Mouse (Mus musculus) testis, adult 2 months (tissue): Measurements from ENCODE around the gene Hyal2. TPM values are rescaled to one million over a fixed set of nuclear protein-coding genes. Genes with fewer than 3 reads are reported as not detected.
"Not testable (repeated sequence)": the region's sequence is repeated elsewhere in the genome, so short reads cannot be mapped to it uniquely, and the experiment has no call there.

Experiments used
- H3K27ac ChIP-seq: fragments of 200-500 bp; 2 replicates; pipeline ENCODE4 v1.5.1; 2012; ENCODE audit warnings: low read depth, low read length; ENCODE audit not compliant: control insufficient read depth, insufficient read depth
- H3K27me3 ChIP-seq: fragments of 200-500 bp; 2 replicates; pipeline ENCODE4 v1.6.1; 2012; ENCODE audit warnings: mild to moderate bottlenecking, low read length, moderate library complexity; ENCODE audit not compliant: control insufficient read depth, insufficient read depth
- H3K36me3 ChIP-seq: fragments of 200-500 bp; 2 replicates; pipeline ENCODE4 v1.6.1; 2012; ENCODE audit warnings: mild to moderate bottlenecking, low read length; ENCODE audit not compliant: control insufficient read depth, insufficient read depth
- H3K4me1 ChIP-seq: fragments of 200-500 bp; 2 replicates; pipeline ENCODE4 v1.6.1; 2012; ENCODE audit warnings: low read length; ENCODE audit not compliant: control insufficient read depth, insufficient read depth
- H3K4me3 ChIP-seq: fragments of 200-500 bp; 2 replicates; pipeline ENCODE4 v1.5.1; 2012; ENCODE audit warnings: low read depth, mild to moderate bottlenecking, low read length, moderate library complexity, mixed read lengths; ENCODE audit not compliant: control insufficient read depth
- CTCF ChIP-seq: fragments of 200-500 bp; IDR thresholded peaks from 2 replicates; pipeline ENCODE4 v1.5.1; 2012; ENCODE audit warnings: low read depth, mild to moderate bottlenecking, inconsistent platforms, low read length, moderate library complexity; ENCODE audit not compliant: control insufficient read depth, insufficient read depth, insufficient replicate concordance
- POLR2A ChIP-seq: fragments of 200-500 bp; IDR thresholded peaks from 2 replicates; pipeline ENCODE4 v1.6.1; 2012; ENCODE audit warnings: low read depth, mild to moderate bottlenecking, inconsistent platforms, low read length, moderate library complexity; ENCODE audit not compliant: control insufficient read depth
- polyA plus RNA-seq: library from polyadenylated mRNA; depleted of rRNA; stranded (reverse); fragments of >200 nt; gene quantifications from 2 replicates; pipeline ENCODE4 v1.2.3, GENCODE M21; 2012

The Hyal2 gene
- polyA plus RNA-seq, 1 experiment, result 6.4 TPM

DNA sequence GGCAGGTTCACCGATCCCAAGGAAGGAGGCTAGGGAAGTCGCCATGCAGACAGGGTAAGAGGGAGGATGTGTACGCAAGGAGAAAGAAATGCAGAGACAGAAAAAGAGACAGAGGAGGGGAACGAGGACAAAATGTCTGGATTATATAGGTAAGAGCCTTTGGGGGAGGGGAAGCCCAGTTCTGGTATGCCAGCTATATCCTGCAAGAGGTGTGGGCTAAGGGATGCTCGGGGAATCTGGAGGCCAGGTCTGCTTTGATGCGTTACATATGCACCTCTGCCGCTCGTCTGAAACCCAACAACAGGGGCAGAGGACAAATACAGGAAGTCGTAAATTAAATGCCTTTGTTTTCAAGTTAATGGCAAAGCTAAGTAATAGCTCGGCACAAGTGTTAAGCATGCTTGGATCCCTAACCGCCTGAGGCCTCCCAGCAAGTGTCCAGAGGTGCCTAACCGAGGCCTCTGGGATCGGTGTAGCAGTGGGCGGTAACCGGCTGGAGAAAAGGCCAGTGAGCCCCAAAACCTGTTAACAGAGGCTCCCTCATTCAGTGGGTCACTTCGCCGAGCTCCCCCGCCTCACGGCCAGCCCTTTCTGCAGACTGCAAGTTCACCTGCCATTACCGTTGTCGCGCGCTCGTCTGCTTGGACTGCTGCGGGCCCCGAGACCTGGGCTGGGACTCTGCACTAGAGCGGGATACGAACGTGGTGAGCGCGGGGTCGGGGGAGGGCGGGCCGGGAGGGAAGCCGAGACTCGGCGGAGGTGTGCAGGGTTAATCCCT lies 14.0 kb upstream of the Hyal2 start:
- Histone ChIP-seq H3K27me3 (no peaks in the 10 kb centered on the region), H3K4me1 (peaks cover 10% of the 10 kb centered on the region), H3K36me3 (no peaks in the 10 kb centered on the region; the same call in 1 of the 2 replicates), H3K27ac (peak overlapping the region; percentile 76), H3K4me3 (peak overlapping the region; percentile 88)
- TF ChIP-seq CTCF (no peak), POLR2A (no peak)

DNA sequence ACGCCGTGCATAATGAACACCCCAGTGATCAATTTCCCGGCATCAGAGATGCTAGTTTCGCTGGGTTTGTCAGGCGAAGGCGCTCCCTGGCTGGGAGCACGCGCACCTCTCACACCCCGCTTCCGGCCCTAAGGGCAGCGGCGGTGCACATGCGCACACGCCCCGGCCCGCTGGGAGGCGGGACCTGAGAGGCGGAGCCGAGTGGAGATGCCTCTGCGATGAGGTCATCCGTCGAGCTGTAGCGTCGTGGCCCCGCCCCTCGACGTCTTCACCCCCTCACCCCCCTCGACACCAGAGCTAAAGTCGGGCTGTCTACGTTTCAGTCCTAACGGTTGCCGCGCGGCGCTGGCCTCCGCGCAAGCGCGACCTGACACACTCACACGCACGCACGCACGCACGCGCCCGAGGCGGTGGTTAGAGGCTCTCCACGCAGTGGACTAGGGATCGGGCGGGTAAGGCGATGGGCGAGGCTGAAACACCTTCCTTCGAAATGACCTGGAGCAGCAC lies 13.4 kb upstream of the Hyal2 start:
- Histone ChIP-seq H3K27me3 (no peaks in the 10 kb centered on the region), H3K36me3 (no peaks in the 10 kb centered on the region; the same call in 1 of the 2 replicates), H3K4me3 (peak overlapping the region; percentile 88), H3K27ac (peak overlapping the region; percentile 93), H3K4me1 (peaks cover 10% of the 10 kb centered on the region)
- TF ChIP-seq CTCF (no peak), POLR2A (peak; percentile 99)

DNA sequence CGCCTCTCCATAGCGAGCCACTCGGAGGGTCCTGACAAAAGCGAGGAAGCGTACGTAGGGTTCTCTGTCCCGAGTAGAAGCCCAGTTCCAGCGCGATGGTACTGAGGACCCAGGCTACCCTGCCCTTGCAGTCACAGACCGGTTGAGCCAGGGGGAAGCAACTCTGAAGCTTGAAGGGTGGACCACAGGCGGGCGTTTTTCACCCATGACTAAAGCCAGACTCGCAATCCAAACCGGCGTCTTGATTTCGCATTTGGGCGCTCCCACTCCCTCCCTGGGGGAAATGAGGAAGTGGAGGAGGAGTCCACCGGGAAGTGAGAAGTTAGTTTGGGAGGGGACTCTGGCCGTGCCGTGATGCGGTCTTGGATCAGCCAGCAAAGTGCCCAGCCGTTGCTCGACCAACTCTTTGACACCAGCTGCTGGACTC lies 12.7 kb upstream of the Hyal2 start:
- Histone ChIP-seq H3K4me3 (peak overlapping the region; percentile 88), H3K4me1 (peaks cover 10% of the 10 kb centered on the region), H3K36me3 (no peaks in the 10 kb centered on the region; the same call in 1 of the 2 replicates), H3K27me3 (no peaks in the 10 kb centered on the region), H3K27ac (peak overlapping the region; percentile 93)
- TF ChIP-seq CTCF (no peak), POLR2A (peak; percentile 38; the same call in 1 of the 2 replicates)

DNA sequence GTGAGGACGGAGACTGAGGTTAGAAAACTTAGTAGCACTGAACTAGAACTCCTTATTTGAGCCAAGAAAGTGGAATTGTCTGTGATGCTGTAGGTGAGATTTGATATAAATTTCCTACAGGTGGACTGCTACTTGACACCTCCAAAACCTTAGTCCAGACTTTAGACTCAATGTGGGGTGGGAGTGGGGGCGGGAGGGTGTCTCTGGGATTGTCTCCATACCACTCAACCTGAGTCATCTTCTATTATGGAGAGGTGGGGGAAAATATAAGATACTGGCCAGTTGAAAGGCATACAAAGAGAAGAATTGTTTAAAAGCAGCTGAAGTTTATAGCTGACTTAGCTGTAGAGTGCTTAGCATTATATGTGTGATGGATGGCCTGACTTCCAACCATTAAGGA lies 12.0 kb upstream of the Hyal2 start:
- no peaks in the 10 kb centered on the region for H3K27me3 ChIP-seq
- peaks cover 10% of the 10 kb centered on the region for H3K4me1 ChIP-seq
- peak overlapping the region; percentile 88 for H3K4me3 ChIP-seq
- H3K27ac ChIP-seq, result peak overlapping the region; percentile 93
- H3K36me3 ChIP-seq, result no peaks in the 10 kb centered on the region; the same call in 1 of the 2 replicates
- TF ChIP-seq POLR2A (no peak), CTCF (no peak)

DNA sequence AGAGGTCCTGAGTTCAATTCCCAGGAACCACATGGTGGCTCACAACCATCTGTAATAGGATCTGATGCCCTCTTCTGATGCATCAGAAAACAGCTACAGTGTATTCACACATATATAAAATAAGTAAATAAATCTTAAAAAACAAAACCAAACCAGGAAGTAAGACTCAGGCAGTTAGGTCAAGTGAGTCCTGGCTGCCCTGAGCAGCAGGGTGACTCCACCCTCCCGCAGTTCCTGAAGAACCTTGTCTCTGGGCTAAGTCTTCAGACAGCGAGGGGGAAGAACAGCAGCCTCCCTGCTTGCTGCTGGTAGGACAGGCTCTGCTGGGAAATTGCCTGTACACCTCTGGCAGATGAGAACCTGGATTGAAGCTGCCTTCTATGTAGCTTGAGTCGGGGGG lies 11.4 kb upstream of the Hyal2 start:
- H3K36me3 ChIP-seq, result no peaks in the 10 kb centered on the region; the same call in 1 of the 2 replicates
- no peaks in the 10 kb centered on the region for H3K27me3 ChIP-seq
- no peak overlapping the region for H3K27ac ChIP-seq
- H3K4me1 ChIP-seq, result peaks cover 10% of the 10 kb centered on the region
- no peak for TF ChIP-seq POLR2A
- no peak for TF ChIP-seq CTCF
- peak overlapping the region; percentile 57 for H3K4me3 ChIP-seq

DNA sequence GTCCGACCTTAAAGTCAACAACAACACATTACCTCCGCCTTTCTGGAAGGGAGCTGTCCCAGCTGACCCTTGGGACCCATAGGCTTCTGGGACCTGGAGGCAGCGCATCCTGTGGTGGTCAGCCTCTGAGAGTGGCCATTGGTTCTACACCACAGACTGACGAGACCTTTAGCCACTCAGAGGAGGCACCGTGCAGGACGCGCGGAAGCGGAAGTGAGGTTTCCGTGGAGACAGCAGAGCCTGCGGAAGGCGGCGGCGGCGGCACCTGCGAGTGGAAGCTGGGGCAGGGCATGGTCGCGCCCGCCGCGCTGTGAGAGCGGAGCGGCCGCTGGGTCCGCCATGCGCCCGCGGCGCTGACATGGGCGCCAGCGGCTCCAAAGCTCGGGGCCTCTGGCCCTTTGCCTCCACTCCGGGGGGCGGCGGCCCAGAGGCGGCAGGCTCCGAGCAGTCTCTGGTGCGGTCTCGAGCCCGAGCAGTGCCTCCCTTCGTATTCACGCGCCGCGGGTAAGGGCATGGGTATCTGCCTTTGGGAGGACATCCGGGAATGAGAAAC lies 4.6 kb upstream of the Hyal2 start, which contains the start of gene Tusc2:
Gene Tusc2 (plus strand): TSS at position 227 of the 553 bp plus-strand sequence.
- Histone ChIP-seq H3K27me3 (no peaks in the 10 kb centered on the region), H3K4me1 (peaks cover 16% of the 10 kb centered on the region), H3K27ac (peak within 1 kb of the TSS; percentile 58), H3K36me3 (no peaks in the 10 kb centered on the region; the same call in 1 of the 2 replicates), H3K4me3 (peak within 1 kb of the TSS; percentile 91)
- TF ChIP-seq CTCF (no peak), POLR2A (peak; percentile 79)

DNA sequence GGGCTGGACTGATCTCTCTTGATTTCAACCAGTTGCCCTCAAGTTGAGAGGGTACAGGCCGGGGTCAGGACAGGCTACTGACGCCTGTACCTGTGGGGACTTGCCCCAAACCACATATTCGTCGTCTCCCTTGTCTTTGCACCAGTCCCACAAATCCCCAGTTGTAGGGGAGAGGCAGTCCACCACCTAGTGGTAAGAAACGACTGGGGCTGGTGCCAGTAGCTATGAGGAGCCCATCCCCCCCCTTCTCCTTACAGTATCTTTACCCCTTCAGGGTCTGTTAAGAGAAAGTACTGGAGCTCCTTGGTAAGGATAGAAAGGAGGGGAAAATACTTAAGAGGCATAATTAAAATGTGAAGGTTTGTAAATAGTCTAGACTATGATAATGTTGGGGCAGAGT lies 2.2 kb upstream of the Hyal2 start:
- H3K36me3 ChIP-seq, H3K4me3 ChIP-seq, H3K27me3 ChIP-seq: not testable (repeated sequence)

More for the DNA sequence above, 2.2 kb upstream of the Hyal2 start:
- H3K4me1 ChIP-seq, result peaks cover 30% of the 10 kb centered on the region
- not testable (repeated sequence) for H3K27ac ChIP-seq
